Mouse (Mus musculus) layer of hippocampus, postnatal 25 days (tissue): Measurements from ENCODE around the gene Smim4. TPM values are rescaled to one million over a fixed set of nuclear protein-coding genes. Genes with fewer than 3 reads are reported as not detected.

Experiments used
- DNase-seq, 2 experiments: peaks; one replicate each; pipeline ENCODE4 v3.0.0; 2022; ENCODE audit warnings: mixed read lengths in 2 of 2, low spot score in 1 of 2; ENCODE audit errors: extremely low spot score in 1 of 2
- total RNA-seq, 2 experiments: library from RNA; stranded (reverse); gene quantifications; 2 replicates each; pipeline ENCODE4 v1.2.3; 2021

The Smim4 gene
- 10 to 100 TPM; 28.6 to 29.6 TPM for total RNA-seq

DNA sequence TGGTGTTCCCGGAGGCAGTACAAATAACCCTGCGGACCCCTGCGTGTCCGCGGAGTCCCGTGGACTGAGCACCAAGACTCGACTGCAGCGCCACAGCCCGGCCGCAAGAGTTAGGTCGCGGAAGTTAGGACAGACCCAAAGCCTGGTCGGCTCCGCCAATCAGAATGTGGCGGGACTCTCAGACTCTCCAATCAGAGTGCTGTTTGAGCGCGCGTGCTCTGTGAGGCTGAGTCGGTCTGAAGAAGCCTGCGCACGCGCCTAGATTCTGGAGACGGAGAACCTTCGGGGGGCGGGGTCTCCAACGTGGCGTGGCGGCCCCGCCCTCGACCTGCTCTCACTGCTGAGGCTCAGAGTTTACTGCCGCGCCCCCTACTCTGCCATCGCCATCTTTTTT, at the start of gene Smim4:
Gene Smim4 (minus strand): TSS at position 131 of the 394 bp plus-strand sequence.
- DNase-seq, result peak; percentile 79 to 84

DNA sequence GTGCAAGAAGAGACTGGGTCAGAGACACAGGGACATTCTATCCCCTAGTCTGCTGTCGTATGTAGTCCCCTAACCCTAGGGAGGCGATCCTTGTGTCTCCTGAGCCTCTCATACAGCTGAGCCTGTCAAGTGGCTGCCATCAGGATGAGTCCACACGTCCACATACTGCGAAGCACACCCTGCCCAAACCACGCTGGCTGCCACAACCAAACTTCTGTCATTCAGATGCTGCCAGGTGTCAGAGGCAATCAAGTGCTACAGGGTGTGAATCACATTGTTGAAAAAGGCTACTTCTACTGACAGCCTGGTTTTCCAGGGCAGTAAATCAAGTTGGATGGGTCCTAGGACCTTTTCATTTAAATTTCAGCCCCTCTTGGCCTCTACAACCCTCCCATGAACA, 49.0 kb upstream of the Smim4 start:
- no peak for DNase-seq

DNA sequence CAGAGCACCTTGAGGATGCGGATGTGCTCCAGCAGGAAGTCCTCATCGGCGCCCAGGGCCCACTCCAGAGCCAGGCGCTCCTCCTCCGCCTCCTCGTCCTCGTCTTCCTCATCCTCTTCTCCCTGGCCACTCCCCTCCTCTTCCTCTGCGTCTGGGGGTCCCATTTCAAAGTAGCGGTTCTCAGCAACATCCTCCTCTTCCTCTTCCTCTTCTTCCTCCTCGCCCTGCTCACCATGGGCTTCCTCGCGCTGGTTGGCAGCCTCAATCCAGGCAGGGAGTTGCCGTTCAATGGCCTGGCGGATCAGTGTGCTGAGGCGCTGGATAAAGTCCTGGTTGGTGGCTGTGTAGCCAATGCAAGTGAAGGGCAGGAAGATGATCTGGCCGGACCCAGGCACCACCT, 48.5 kb upstream of the Smim4 start:
- DNase-seq, result no peak

DNA sequence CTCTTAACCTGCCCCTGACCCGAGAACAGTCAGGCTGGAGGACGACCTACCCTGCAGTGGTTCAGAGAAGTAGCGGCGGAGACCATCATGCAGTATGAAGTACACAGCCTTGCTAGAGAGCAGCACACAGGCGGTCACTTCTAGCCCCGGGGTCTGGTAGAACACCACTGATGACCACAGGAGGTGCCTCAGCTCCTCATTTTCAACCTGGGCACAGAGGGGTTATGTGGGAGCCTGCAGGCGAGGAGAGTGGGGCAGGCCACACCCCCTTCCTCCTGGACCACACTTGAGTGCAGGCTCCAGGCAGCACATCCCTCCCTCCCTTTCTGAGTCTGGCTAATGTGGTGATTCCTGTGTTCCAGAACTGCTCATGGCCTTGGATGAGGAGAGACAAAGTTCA, 44.8 kb upstream of the Smim4 start:
- DNase-seq, result no peak

DNA sequence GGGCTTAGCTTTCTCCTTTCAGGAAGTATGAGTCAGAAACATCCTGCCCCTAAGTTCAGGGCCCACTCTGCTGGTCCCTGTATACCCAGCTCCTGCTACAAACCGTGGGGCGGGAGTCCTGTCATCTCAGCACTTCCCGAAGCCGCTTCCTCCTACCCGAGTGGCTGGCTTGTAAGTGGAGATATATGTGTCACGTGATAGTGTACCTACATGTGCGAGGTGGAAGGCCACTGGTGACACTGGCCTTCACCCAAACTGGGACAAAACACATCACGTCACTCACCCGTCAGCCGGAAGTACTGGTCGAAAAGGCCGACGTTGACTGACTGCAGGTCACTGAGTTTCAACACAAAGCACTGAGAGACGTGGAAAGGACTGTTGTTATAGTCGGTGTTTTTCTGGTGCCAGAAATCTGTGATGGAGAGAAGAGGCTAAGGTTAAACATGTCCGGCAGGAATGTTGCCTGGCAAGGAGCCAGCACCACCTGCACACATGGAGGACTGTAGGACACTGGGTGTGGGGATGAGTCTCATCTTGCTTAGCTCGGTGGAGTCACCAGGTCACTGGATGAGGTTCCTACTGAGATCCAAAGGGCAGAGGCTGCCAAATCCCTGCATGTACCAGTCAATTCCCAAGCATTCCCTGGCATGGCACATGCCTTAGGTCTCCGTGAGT, 44.2 kb upstream of the Smim4 start:
- DNase-seq, result no peak

DNA sequence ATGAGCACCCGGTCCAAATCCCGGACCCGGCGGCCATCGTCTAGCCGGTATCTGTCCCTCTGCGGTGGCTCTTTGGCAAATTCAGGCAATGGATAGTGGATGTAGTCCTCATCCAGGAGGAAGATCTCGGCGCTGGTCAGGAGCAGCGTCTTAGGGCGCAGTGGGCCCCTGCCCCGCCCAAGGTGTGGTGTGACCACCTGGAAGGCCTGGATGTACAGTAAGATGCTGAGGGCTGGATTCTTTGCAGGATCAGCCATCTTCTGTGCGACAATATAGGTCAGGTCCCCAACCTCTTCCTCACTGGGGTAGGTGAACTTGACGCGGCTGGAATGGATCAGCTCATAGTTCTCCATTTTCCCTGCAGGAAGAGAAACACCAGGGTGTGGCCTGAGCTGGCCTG, 43.1 kb upstream of the Smim4 start:
- DNase-seq, result no peak

DNA sequence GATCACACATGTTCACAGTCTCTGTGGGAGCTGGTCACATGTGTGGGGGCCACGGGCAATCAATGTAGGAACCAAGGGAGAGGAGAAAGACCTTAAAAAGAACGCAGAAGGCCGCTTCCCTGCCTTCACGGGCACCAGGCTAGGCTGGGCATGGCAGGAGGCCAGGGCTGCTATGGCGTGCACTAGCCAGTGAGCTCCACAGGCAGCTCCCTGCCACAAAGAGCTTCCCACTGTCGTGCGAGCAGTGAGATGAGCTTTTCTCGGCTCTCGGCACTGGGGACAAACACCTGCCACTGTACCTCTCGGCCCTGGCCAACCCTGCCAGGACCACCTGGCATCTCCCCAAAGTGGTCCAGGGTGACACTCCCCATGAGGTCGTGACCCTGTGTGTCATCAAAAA, 42.6 kb upstream of the Smim4 start:
- no peak for DNase-seq

DNA sequence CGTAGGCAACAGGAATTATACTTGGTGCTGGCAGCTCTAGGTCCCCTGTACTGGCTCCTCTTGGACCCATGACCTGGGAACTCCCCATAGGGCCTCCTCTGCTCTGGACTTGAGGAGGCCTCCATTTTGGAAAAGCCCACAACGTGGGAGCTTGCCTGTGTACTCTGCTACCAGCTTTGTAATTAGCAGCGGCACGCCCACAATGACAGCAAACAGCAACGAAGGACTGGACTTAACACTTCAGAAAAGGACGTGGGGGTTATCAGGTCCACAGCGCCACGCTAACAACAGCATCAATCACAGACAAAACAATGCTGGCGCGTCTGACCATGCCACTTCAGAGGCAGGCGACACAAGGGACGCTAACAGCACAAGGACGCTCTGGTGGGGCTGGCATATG, 42.2 kb upstream of the Smim4 start:
- no peak for DNase-seq

DNA sequence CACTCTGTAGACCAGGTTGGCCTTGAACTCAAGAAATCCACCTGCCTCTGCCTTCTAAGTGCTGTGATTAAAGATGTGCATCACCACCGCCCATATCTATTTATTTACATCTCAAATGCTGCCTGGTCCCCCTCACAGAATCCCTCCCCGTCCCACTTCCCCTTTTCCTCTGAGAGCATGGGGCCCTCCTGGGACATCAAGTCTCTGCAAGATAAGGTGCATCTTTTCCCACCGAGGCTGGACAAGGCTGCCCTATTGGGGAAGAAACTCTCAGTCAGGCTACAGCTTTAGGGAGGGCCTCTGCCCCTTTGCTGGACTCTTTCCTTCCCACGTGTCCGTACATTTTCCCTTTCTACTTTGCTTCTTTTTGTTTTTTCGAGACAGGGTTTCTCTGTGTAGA, 40.8 kb upstream of the Smim4 start:
- DNase-seq, result no peak

DNA sequence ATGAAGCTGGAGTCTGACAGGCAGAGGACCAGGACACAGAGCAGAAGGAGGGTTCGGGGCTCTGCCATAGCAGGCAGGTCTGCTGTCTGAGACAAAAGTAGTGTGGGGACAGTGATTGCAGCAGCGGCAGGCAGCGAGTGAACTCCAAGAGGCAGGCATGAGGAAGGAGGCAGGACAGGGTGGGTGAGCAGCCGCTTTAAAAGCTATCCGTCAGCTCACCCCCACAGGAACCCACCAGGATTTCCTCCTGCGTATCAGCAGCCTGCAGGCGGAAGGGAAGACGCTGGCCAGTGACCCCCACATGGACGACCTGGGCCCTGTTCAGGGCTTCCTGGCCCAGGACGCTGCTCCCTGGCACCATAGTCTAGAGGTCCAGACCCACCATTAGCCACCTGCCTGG, 39.7 kb upstream of the Smim4 start, which contains the start of gene Stab1:
Gene Stab1 (minus strand): TSS at position 217 of the 400 bp plus-strand sequence.
- DNase-seq, result no peak

DNA sequence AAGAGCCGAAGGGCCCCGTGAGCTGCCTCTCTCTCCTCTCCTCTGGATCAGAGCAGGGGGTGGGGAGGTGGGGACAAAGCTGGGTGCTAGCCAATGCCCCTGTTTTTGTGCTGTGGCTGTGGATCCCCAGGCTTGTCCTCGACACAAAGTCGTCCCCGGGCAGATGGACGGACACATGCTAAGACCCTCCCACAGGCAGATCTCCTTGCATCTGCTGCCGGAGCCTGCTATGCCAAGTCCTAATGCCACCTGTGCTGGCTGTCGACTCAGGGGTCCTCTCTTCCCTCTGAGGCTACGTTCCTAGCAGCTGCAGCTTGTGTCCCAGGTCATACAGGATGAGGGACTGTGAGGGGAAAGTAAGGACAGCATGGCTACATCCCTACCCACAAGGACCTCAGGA, 38.1 kb upstream of the Smim4 start:
- no peak for DNase-seq

DNA sequence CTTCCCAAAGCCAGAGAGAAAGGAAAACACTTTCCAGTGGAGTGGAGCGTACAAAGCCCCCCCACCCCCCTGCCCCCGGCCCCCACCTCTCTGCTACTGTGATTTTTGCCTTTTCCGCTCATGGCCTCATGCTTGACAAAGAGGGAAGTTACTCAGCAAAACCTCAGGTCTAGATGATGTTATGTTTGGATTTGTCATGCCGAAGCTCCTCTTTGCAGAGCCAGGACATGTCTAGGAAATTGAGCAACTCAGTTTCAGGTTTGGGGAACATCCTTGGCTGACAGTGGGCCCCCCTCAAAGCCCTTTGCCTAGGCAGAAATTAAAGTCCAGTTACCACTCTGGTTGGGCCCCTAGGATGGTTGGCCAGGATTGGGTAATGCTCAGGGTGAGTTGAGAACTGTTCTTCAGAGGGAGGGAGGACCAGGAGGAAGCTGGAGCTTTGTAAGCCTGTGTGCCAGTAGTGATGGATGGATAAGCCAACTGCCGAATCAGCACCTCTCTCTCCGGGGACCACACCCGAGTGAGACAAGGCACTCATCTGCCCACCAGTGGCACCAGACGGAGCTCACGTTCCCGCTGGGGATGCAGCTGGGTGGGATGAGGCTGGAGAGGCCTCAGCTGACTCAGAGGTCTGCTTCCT, 37.4 kb upstream of the Smim4 start:
- DNase-seq, result no peak

DNA sequence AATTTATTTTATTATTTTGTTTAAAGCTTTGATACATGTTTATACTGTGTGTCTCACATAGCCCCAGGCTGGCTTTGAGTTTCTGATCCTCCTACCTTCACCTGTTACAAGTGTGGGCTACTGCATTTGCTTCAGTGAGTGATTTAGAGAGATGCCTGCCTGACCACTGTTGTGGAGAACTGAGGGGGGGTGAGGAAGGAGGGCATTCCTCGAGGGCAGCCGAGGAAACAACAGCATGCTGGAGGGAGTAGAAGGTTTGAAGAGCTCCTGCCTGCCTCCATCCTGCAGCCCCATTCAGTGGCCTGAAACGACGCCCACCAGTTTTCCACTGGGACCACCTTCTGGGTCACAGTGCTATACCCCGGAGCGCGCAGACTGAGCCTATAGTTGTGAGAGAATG, 36.7 kb upstream of the Smim4 start:
- DNase-seq, result no peak

DNA sequence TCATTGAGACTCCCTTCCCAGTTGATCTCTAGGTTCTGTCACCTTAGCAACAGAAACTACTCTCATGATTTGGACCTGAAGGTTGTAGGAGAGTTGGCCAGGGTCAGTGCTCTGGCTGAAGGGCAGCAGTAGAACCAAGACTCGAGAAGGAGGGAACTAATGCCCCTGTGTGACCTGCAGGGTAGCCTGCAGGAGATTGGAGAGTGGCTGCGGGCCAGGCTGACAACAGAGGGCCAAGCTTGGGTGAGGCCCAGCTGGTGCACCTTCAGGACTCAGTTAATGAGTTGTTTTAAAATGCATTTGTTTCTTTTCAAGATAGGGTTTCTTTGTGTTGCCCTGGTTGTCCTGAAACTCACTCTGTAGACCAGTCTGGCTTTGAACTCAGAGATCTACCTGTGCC, 36.3 kb upstream of the Smim4 start:
- DNase-seq, result no peak

DNA sequence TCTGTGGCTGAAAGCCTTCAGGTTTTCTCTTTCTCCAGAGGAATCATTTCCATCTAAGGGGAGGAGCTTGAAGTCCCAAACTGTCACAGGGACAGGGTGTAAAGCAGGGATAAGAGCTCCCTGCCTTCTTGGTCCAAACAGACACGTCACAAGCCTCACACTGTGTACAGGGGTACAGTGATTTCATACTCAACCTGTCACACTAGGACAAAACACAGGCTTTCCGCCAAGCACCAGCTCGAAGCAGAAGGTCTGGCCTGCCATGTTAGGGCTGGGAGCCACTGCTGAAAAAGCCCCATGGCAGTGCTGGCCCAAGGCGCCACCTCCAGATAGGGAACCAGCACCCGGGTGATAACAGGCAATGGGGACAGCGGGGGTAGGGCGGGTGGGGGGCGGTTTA, 35.3 kb upstream of the Smim4 start:
- DNase-seq, result no peak

DNA sequence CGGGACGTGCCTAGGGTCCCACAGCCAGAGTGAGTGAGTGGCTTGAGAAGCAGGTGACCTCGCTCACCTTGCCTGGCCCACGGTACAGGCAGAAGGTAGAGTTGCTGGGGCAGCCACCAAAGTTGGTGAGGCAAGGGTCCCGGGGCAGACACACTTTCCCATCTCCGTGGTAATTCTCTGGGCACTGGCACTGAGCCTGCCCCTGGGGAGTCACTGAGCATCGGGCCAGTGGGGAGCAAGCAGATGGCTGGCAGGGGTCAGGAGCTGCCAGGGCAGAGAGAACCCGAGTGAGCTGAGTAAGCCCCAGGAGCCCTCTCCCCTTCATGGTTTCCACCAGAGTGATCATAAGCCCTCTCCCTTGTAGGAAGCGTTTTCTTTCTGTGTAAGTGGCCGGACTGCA, 32.9 kb upstream of the Smim4 start:
- DNase-seq, result no peak

DNA sequence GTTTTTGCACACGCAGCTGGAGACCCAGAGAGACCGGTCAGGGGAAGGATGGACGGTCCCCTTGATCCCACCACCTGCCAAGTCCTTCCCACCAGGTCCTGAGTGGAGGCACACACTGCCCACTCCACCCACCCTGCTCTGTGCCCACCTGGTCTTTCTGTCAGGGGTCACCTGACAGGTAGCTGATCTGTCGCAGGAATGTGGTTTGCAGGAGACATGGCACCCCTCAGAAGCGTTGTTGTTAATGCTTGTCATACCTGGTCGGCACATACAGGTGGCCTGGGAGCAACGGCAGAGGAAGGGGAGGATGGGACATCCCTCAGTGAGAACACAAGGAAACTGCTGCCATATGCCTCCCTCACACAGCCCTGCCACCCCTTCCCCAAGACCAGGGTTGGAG, 32.4 kb upstream of the Smim4 start:
- DNase-seq, result no peak

DNA sequence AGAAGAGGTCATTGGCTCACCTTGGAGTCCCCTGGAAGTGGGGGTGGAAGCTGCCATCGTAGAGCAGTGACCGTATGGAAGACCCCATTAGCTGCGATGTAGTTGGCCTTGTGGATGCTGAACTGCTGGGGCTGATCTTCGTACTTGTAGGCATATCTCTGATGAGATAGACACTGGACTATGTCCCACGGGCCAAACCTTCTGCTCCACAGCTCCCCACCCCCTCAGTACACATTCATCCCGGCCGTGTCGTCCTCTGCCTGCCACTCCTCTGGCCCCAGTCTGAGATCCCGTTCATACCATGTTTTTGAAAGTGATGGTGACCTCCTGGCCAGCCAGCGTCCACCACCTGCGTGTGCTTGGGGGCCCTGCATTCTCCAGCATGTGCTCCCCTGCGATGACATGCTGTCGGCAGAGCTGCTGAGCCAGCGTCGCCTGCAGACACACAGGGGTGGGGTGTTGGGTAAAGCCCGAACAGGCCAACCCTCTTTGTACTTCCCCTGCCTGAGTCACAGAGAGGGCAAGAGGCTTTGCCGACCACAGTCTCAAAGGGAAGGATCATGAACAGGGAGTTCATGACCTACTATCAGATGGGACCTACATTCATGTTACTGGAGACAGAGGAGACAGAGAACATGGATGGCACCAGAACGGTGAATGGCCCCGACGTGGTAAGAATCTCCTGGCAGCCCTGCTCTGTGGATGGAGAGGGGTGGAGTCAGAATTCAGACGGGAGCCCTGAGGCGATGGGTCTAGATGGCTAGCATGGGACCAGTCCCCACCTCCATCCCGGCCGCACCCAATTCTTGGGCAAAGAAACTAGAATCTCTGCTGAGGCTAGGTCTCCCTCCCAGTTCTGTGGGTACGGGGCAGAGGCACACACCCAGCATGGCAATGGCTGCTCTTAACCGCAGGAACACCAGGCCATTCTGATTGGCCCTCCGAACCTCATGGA, 31.7 kb upstream of the Smim4 start:
- no peak for DNase-seq

DNA sequence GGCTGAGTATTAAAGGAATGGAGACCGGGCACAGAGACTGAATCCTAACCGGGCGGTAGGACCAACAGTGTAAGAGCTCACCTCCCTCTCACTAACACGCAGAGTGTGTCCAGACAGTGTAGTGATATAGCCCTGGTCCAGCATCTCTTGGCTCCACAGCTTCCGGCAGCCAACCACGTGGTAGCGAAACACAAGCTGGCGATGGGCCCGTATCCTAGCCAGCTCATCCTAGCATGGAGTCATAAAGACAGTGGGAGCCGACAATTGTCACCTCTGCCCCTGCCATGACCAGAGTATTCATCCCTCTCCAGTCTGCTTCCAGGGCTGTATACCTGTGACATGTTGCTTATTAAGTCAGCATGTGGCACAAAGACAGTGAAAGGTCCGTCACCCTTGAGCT, 16.9 kb upstream of the Smim4 start:
- no peak for DNase-seq

DNA sequence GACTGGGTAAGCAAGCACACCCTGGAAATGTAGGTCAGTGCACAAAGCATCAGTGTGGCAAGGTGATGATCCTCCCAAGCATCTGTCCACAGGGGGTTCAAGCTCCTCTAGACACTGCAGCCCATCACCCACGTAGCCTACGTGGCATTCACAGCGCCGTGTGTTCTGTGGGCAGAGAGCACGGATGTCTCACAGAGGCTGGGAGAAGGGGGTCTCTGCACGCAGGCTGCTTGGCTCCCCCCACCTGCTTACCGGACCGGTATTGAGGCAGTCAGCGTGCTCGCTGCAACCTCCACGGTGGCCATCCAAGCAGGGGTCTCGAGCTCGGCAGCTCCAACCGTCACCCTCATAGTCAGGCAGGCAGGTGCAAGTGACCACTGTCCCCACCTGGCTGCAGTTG, 12.3 kb upstream of the Smim4 start:
- no peak for DNase-seq

DNA sequence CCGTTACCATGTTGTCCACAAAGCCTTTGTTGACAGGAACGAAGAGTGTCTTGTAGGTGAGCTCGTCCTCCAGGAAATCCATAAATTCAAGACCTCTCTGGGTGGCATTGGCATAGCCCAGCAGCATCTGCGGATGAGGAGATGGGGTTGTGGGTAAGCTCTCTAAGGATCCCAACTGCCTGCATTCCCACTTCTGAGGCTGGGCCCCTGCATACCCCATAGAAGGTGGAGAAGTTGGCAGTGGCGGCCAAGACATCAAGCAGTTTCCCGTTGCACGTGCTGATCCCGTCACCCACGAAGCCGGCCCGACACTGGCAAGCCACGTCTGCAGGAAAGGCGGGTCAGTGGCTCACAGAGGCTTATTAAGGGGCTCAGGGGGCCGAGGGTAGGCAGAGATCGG, 11.4 kb upstream of the Smim4 start:
- no peak for DNase-seq
